Comparison of ENCODE assay signal across 20 mouse cellular contexts in genomic region chr1:18668265-18668664, GRCm38 (mm10).
A peak's percentile ranks its signal among the peaks of the same experiment; 100 is the strongest.
DNase-seq lines count a peak whose midpoint lies in the region; TF ChIP-seq lines count a peak whose summit lies in the region.
"Had no signal": no experiment of that assay in that cellular context is flagged by ENCODE, and none has a peak within 500 bp of the region (broad histone marks: within the 10 kb centered on the region; RNA-seq: fewer than 3 reads in every experiment).

No protein-coding gene starts in this region.

- DNase-seq in left cerebral cortex, adult 2 months (ENCODE audit: extremely low spot score in 1 of 2, low spot score in 2 of 2), result peak in 1 of 2 experiments; percentile 10
- no peak for DNase-seq in left cerebral cortex, postnatal 4 days
- peak; percentile 17 to 40 for DNase-seq in frontal cortex, postnatal 36 days (ENCODE audit: low spot score in 2 of 2)
- DNase-seq in left cerebral cortex, postnatal 14 days (ENCODE audit: low spot score in 2 of 2), result peak; percentile 12 to 20
- peak; percentile 50 for DNase-seq in telencephalon, adult 2 months (ENCODE audit: low read depth, low spot score)
- DNase-seq in lung, postnatal 10 days, result no peak
- no peak for DNase-seq in adrenal gland, adult 18-20 months (ENCODE audit: low spot score in 2 of 2)
- DNase-seq: adrenal gland, adult 8-10 months; adrenal gland, postnatal 36 days; cerebellum, adult 11 months; embryo, embryonic 11 days; gastrocnemius, postnatal 10 days; heart, adult 18-20 months; heart, postnatal 10 days; heart, postnatal 4 days had no signal

- no peak for TF ChIP-seq CTCF in left cerebral cortex, adult 2 months (IDR thresholded peaks at IDR 0.05)

- H3K27ac ChIP-seq in left cerebral cortex, adult 2 months, result peak overlapping the region; percentile 57
- H3K27ac ChIP-seq: embryonic facial prominence, embryonic 15.5 days; forebrain, embryonic 10.5 days; heart, embryonic 10.5 days; hindbrain, embryonic 12.5 days had no signal

- no peak overlapping the region for H3K4me3 ChIP-seq in left cerebral cortex, adult 2 months
- H3K4me3 ChIP-seq: embryonic facial prominence, embryonic 15.5 days; erythroblast, embryonic 14.5 days; forebrain, embryonic 10.5 days; heart, embryonic 10.5 days; hindbrain, embryonic 12.5 days had no signal

- intact Hi-C loops in left cerebral cortex, adult 2 months (cut with DNase I), result no loop called here
- intact Hi-C loops in left cerebral cortex, postnatal 4 days (cut with DNase I), result no loop called here
- intact Hi-C loops in left cerebral cortex, postnatal 14 days (cut with DNase I), result no loop called here

Comparison
In these comparisons a context has a peak if more than half of its experiments do, and no peak if none do; other contexts are left out.
1. DNase-seq: peak in frontal cortex, postnatal 36 days (2 of 2), left cerebral cortex, postnatal 14 days (2 of 2) and telencephalon, adult 2 months (single experiment); none in left cerebral cortex, postnatal 4 days (single experiment), lung, postnatal 10 days (single experiment) and adrenal gland, adult 18-20 months (0 of 2).